Mouse (Mus musculus) heart, postnatal 0 days (tissue): ENCODE results near the gene Prkcsh. TPM values are rescaled to one million over a fixed set of nuclear protein-coding genes. Genes with fewer than 3 reads are reported as not detected.

Experiments used
- ATAC-seq: fragments of 200-750 bp; cut with Nextera tagmentation; 2 replicates; pipeline ENCODE4 v1.8.0; 2017; ENCODE audit warnings: low read depth, moderate number of reproducible peaks, moderate library complexity; ENCODE audit not compliant: insufficient read depth
- DNase-seq: peaks from one replicate; pipeline ENCODE4 v3.0.0-alpha.2; 2016; ENCODE audit warnings: low spot score
- H3K27ac ChIP-seq: fragments of 300-500 bp; sonication (generic); 2 replicates; pipeline ENCODE4 v1.5.1; 2014; ENCODE audit warnings: low read depth, mild to moderate bottlenecking
- H3K27me3 ChIP-seq: fragments of 300-500 bp; sonication (generic); 2 replicates; pipeline ENCODE4 v1.6.1; 2014; ENCODE audit warnings: low read length, mixed read lengths; ENCODE audit not compliant: control insufficient read depth, insufficient read depth
- H3K36me3 ChIP-seq: fragments of 300-500 bp; sonication (generic); replicated peaks from 2 replicates; pipeline ENCODE4 v1.6.1; 2014; ENCODE audit warnings: low read length, mixed read lengths; ENCODE audit not compliant: control insufficient read depth, insufficient read depth
- H3K4me1 ChIP-seq: fragments of 300-500 bp; sonication (generic); 2 replicates; pipeline ENCODE4 v1.6.1; 2014; ENCODE audit warnings: antibody characterized with exemption; ENCODE audit not compliant: control insufficient read depth, insufficient read depth
- H3K4me2 ChIP-seq: fragments of 300-500 bp; sonication (generic); 2 replicates; pipeline ENCODE4 v1.6.1; 2014; ENCODE audit warnings: low read depth, mild to moderate bottlenecking, low read length, moderate library complexity
- H3K4me3 ChIP-seq: fragments of 300-500 bp; sonication (generic); 2 replicates; pipeline ENCODE4 v1.5.1; 2014; ENCODE audit warnings: low read depth, low read length
- H3K9ac ChIP-seq: fragments of 300-500 bp; sonication (generic); replicated peaks from 2 replicates; pipeline ENCODE4 v1.6.1; 2014; ENCODE audit warnings: low read depth, low read length, mixed read lengths
- H3K9me3 ChIP-seq: fragments of 300-500 bp; sonication (generic); replicated peaks from 2 replicates; pipeline ENCODE4 v1.6.1; 2016; ENCODE audit warnings: low read length; ENCODE audit not compliant: control insufficient read depth
- CTCF ChIP-seq: IDR thresholded peaks from 2 replicates; pipeline ENCODE4 v1.5.1; 2016; ENCODE audit warnings: antibody characterized with exemption, control low read depth, low read depth
- EP300 ChIP-seq: IDR thresholded peaks from 2 replicates; pipeline ENCODE4 v1.6.1; 2016; ENCODE audit warnings: antibody characterized with exemption, low read depth
- WGBS: fragments of 180-500 bp; shearing (Covaris S2); extraction: QIAGEN DNeasy Blood & Tissue Kit; methylation state at CpG from one replicate; pipeline ENCODE4 v1.1.7; 2014; 5-methylcytosine and 5-hydroxymethylcytosine counted together
- polyA plus RNA-seq: library from polyadenylated mRNA; unstranded; fragments of >200 nt; fragmentation: Nextera tagmentation; extraction: Ambion mirVana; gene quantifications from 2 replicates; pipeline ENCODE4 v1.2.1, GENCODE M21; 2015
- total RNA-seq: library from RNA; depleted of rRNA; stranded (reverse); fragments of >200 nt; gene quantifications from 2 replicates; pipeline ENCODE4 v1.2.3, GENCODE M21; 2014; ENCODE audit warnings: low replicate concordance; rRNA removed

Prkcsh gene
- 49.0 and 58.2 TPM in 2 replicates for total RNA-seq
- polyA plus RNA-seq, result 33.7 and 34.6 TPM in 2 replicates

- TF ChIP-seq EP300, result peak; percentile 39; the same call in 1 of the 2 replicates
- TF ChIP-seq CTCF, result no peak
- DNase-seq (peak; percentile 99), ATAC-seq (peak; percentile 98)
- peaks cover 8% of the 10 kb centered on the region; the same call in 1 of the 2 replicates for H3K27me3 ChIP-seq
- peaks cover 33% of the 10 kb centered on the region for H3K36me3 ChIP-seq
- peak within 1 kb of the TSS; percentile 76 for H3K4me2 ChIP-seq
- H3K27ac ChIP-seq, result peak within 1 kb of the TSS; percentile 57
- WGBS, result 6% methylated on average over 57 of the region's 57 CpGs
- H3K4me3 ChIP-seq, result peak within 1 kb of the TSS; percentile 67
- H3K9ac ChIP-seq, result peak within 1 kb of the TSS; percentile 49
- H3K9me3 ChIP-seq, result no peaks in the 10 kb centered on the region
- peaks cover 10% of the 10 kb centered on the region for H3K4me1 ChIP-seq
Measured at GRCm38 (mm10) chr9:22002194-22003162, at the start of gene Prkcsh, which contains the start of gene Ccdc151. TSS of gene Prkcsh (plus strand) at chr9:22002806. TSS of gene Ccdc151 (minus strand) at chr9:22002634.

GRCm38 (mm10) chr9:21953600-21953999 lies 49.0 kb upstream of the Prkcsh start:
- no peak overlapping the region for H3K27ac ChIP-seq
- no peak for TF ChIP-seq EP300
- no peak for TF ChIP-seq CTCF
- 0 out of 2 replicates have a peak, but pooled peaks cover 3% of the 10 kb centered on the region for H3K27me3 ChIP-seq
- ATAC-seq (no peak), DNase-seq (no peak)
- H3K36me3 ChIP-seq, result no peaks in the 10 kb centered on the region
- H3K4me1 ChIP-seq, result peaks cover 5% of the 10 kb centered on the region; the same call in 1 of the 2 replicates
- no peak overlapping the region for H3K4me2 ChIP-seq
- H3K9ac ChIP-seq, result no peak overlapping the region
- H3K9me3 ChIP-seq, result no peaks in the 10 kb centered on the region
- H3K4me3 ChIP-seq, result no peak overlapping the region
- 14% methylated on average over 3 of the region's 3 CpGs for WGBS

- WGBS, result 90% methylated on average over 3 of the region's 3 CpGs
- ATAC-seq (no peak), DNase-seq (no peak)
- Histone ChIP-seq H3K4me1 (peaks cover 5% of the 10 kb centered on the region; the same call in 1 of the 2 replicates), H3K27ac (no peak overlapping the region), H3K27me3 (no peaks in the 10 kb centered on the region), H3K4me2 (no peak overlapping the region), H3K4me3 (no peak overlapping the region), H3K9ac (no peak overlapping the region), H3K9me3 (no peaks in the 10 kb centered on the region), H3K36me3 (no peaks in the 10 kb centered on the region)
- no peak for TF ChIP-seq CTCF
- TF ChIP-seq EP300, result no peak
Measured at GRCm38 (mm10) chr9:21954635-21955034, 48.0 kb upstream of the Prkcsh start.

GRCm38 (mm10) chr9:21955225-21955569 lies 47.4 kb upstream of the Prkcsh start:
- H3K9me3 ChIP-seq, result no peaks in the 10 kb centered on the region
- DNase-seq (no peak), ATAC-seq (peak; percentile 40)
- H3K27ac ChIP-seq, result peak overlapping the region; percentile 41; the same call in 1 of the 2 replicates
- H3K27me3 ChIP-seq, result 0 out of 2 replicates have a peak, but pooled peaks cover 4% of the 10 kb centered on the region
- 3% methylated on average over 18 of the region's 18 CpGs for WGBS
- H3K9ac ChIP-seq, result peak overlapping the region; percentile 69; the same call in 1 of the 2 replicates
- TF ChIP-seq CTCF, result peak; percentile 32; the same call in 1 of the 2 replicates
- TF ChIP-seq EP300, result no peak
- peaks cover 5% of the 10 kb centered on the region; the same call in 1 of the 2 replicates for H3K4me1 ChIP-seq
- peak overlapping the region; percentile 71 for H3K4me2 ChIP-seq
- H3K36me3 ChIP-seq, result no peaks in the 10 kb centered on the region
- H3K4me3 ChIP-seq, result peak overlapping the region; percentile 65

DNA sequence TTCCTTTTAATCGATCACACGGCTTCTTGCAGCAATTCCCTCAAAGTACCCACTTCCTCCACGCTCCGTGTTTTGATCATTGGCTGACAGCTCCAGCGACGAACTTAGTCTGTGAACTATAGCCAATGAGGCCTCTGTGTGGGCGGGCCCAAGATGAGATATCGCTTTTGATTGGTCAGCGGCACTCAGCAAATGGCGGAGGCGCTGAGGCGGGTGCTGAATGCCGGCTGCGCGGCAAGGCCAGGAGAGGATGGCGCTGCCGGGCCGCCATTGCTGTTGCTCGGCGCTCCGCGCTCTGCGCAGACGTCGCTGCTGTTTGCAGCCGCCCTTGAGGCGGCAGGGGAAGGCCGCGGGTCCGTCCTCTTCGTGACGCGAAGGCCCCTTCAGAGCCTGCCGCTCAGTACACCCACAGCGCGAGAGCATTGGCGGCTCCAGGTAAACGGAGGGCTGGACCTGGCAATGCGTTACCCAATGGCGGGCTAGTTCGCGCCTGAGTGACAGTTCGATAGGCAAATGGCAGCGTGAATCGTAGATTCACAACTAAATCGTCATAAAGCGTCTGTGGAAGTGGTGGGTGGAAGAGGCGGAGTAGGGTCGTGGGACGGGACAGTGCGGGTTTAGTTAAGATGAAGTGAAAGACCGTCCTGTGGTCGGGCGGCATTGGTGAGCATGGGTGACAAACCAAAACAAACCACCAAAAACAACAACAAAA lies 46.9 kb upstream of the Prkcsh start, which contains the start of gene Swsap1:
TSS of gene Swsap1 (plus strand) at position 186 of the 712 bp plus-strand sequence.
- H3K4me2 ChIP-seq, result peak within 1 kb of the TSS; percentile 71
- H3K9me3 ChIP-seq, result no peaks in the 10 kb centered on the region
- DNase-seq, result peak; percentile 98
- TF ChIP-seq CTCF (no peak), EP300 (no peak; the same call in 1 of the 2 replicates)
- peak within 1 kb of the TSS; percentile 95 for H3K27ac ChIP-seq
- peak; percentile 97 for ATAC-seq
- under 1% methylated on average over 54 of the region's 54 CpGs for WGBS
- H3K4me3 ChIP-seq, result peak within 1 kb of the TSS; percentile 65
- no peaks in the 10 kb centered on the region for H3K36me3 ChIP-seq
- peaks cover 10% of the 10 kb centered on the region for H3K27me3 ChIP-seq
- H3K4me1 ChIP-seq, result peaks cover 5% of the 10 kb centered on the region; the same call in 1 of the 2 replicates
- peak within 1 kb of the TSS; percentile 69 for H3K9ac ChIP-seq
